Mouse (Mus musculus) heart, adult 18-20 months (tissue): Measurements from ENCODE around the gene Prim1. TPM values are rescaled to one million over a fixed set of nuclear protein-coding genes. Genes with fewer than 3 reads are reported as not detected.

Source experiments
- total RNA-seq, 2 experiments: library from RNA; stranded (reverse); gene quantifications; 2 replicates each; pipeline ENCODE4 v1.2.3; 2021

Gene Prim1
- total RNA-seq, 2 experiments from 2014 or later: 1.5 to 2.2 TPM

Other genes with a start within 250 kb of the Prim1 start
- not detected for gene Rdh9, start 238.8 kb upstream of the Prim1 start, total RNA-seq
- gene Rdh16, start 214.0 kb upstream of the Prim1 start, total RNA-seq: under 1 TPM in 1 of 2 experiments, not detected in 1; 0.10 TPM
- gene Rdh19, start 165.2 kb upstream of the Prim1 start, total RNA-seq: not detected
- gene Rdh16f2, start 148.7 kb upstream of the Prim1 start, total RNA-seq: not detected
- gene Rdh7, start 126.4 kb upstream of the Prim1 start, total RNA-seq: not detected
- not detected for gene Sdr9c7, start 116.7 kb upstream of the Prim1 start, total RNA-seq
- not detected for gene Hsd17b6, start 7.6 kb upstream of the Prim1 start, total RNA-seq
- 100 to 1,000 TPM; 462 to 532 TPM for gene Naca, start 20.4 kb downstream of the Prim1 start, total RNA-seq
- 100 to 1,000 TPM; 104 to 110 TPM for gene Ptges3, start 43.8 kb downstream of the Prim1 start, total RNA-seq
- gene Atp5b, start 68.1 kb downstream of the Prim1 start, total RNA-seq: 1,000 to 10,000 TPM; 8,639 to 9,190 TPM
- 10 to 100 TPM; 19.0 to 20.3 TPM for gene Baz2a, start 76.4 kb downstream of the Prim1 start, total RNA-seq
- 100 to 1,000 TPM in 1 of 2 experiments, 10 to 100 TPM in 1; 78.1 to 100 TPM for gene Rbms2, start 165.1 kb downstream of the Prim1 start, total RNA-seq
- gene Gls2, start 179.3 kb downstream of the Prim1 start, total RNA-seq: 1 to 10 TPM in 1 of 2 experiments, under 1 TPM in 1; 0.25 to 1.4 TPM
- gene Spryd4, start 196.6 kb downstream of the Prim1 start, total RNA-seq: 10 to 100 TPM; 37.9 to 45.9 TPM
- not detected for gene Mip, start 210.7 kb downstream of the Prim1 start, total RNA-seq
- 1 to 10 TPM; 6.0 to 7.3 TPM for gene Timeless, start 216.9 kb downstream of the Prim1 start, total RNA-seq
- not detected for gene Apon, start 238.9 kb downstream of the Prim1 start, total RNA-seq